Comparison of ENCODE assay signal across 16 mouse cellular contexts in the genomic region with DNA sequence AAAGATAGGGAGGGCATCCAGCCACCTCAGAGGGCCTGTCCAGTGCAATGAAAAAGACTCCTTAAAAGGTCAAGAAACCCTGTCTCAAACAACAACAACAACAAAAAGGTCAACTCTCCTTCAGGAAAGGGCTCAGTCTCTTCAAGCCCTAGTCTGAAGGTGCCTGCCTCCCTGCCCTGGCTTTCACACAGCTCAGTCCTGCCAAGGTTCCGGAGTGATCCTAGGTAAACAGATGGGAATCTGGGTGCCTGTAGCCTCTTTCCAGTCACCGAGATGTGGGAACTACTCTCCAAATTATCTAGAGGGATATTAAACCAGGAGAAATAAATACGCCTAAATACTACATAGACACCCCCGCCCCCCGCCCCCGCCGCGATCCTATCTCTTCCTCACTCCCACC. TPM values are rescaled to one million over a fixed set of nuclear protein-coding genes. Genes with fewer than 3 reads are reported as not detected.
DNase-seq lines count a peak whose midpoint lies in the region; ATAC-seq and TF ChIP-seq lines count a peak whose summit lies in the region.
"Had no signal": no experiment of that assay in that cellular context is flagged by ENCODE, and none has a peak within 500 bp of the region (broad histone marks: within the 10 kb centered on the region; RNA-seq: fewer than 3 reads in every experiment).

No protein-coding gene starts in this region.

- H3K27ac ChIP-seq in liver, adult 2 months (replicated peaks; ENCODE audit: insufficient read depth, low read depth, low read length) = peak overlapping the region; percentile 54
- peak overlapping the region; percentile 88 for H3K27ac ChIP-seq in intestine, embryonic 16.5 days (ENCODE audit: low read length)
- peak overlapping the region; percentile 51; the same call in 1 of the 2 replicates for H3K27ac ChIP-seq in liver, postnatal 0 days (ENCODE audit: low read depth)
- H3K27ac ChIP-seq in forebrain, postnatal 0 days (ENCODE audit: low read depth, low read length) = no peak overlapping the region
- H3K27ac ChIP-seq: hindbrain, embryonic 10.5 days; limb, embryonic 13.5 days; midbrain, embryonic 12.5 days had no signal

- no peaks in the 10 kb centered on the region for H3K36me3 ChIP-seq in liver, adult 2 months (ENCODE audit: control insufficient read depth, insufficient read depth, low read length)
- no peaks in the 10 kb centered on the region for H3K36me3 ChIP-seq in intestine, embryonic 16.5 days (ENCODE audit: control insufficient read depth, insufficient read depth, low read length)
- no peaks in the 10 kb centered on the region for H3K36me3 ChIP-seq in liver, postnatal 0 days (replicated peaks; ENCODE audit: insufficient read depth, low read length)
- H3K36me3 ChIP-seq in forebrain, postnatal 0 days (ENCODE audit: insufficient read depth) = no peaks in the 10 kb centered on the region
- H3K36me3 ChIP-seq: hindbrain, embryonic 10.5 days; limb, embryonic 13.5 days; midbrain, embryonic 12.5 days had no signal

- no peak for ATAC-seq in intestine, embryonic 16.5 days
- no peak for ATAC-seq in liver, postnatal 0 days
- ATAC-seq in forebrain, postnatal 0 days = no peak

- DNase-seq in cerebellum, postnatal 14 days = peak; percentile 48 to 54
- DNase-seq in cerebellum, postnatal 36 days = no peak
- DNase-seq in liver, adult 2 months (ENCODE audit: extremely low read depth, low read depth, low spot score) = peak; percentile 86
- DNase-seq in liver = no peak
- no peak for DNase-seq in liver, postnatal 0 days
- no peak for DNase-seq in forebrain, postnatal 0 days
- DNase-seq in layer of hippocampus, postnatal 10 days (ENCODE audit: low spot score in 2 of 2) = no peak
- DNase-seq: cerebellum, adult 11 months; kidney, adult 18-20 months; kidney, postnatal 4 days; layer of hippocampus, postnatal 36 days; right cerebral cortex, postnatal 4 days had no signal

- H3K9me3 ChIP-seq in intestine, embryonic 16.5 days (ENCODE audit: control insufficient read depth, low read length) = no peaks in the 10 kb centered on the region
- no peaks in the 10 kb centered on the region for H3K9me3 ChIP-seq in liver, postnatal 0 days (ENCODE audit: low read length)
- H3K9me3 ChIP-seq in forebrain, postnatal 0 days (ENCODE audit: low read length) = no peaks in the 10 kb centered on the region
- H3K9me3 ChIP-seq: hindbrain, embryonic 10.5 days; limb, embryonic 13.5 days; midbrain, embryonic 12.5 days had no signal

- H3K4me2 ChIP-seq in intestine, embryonic 16.5 days (ENCODE audit: low read depth, low read length) = peak overlapping the region; percentile 53
- H3K4me2 ChIP-seq in liver, postnatal 0 days (ENCODE audit: low read depth, low read length) = peak overlapping the region; percentile 66
- no peak overlapping the region for H3K4me2 ChIP-seq in forebrain, postnatal 0 days (ENCODE audit: low read depth)

- TF ChIP-seq CTCF in liver, adult 2 months (IDR thresholded peaks at IDR 0.05; ENCODE audit: low read depth, low read length) = no peak
- no peak for TF ChIP-seq CTCF in liver, postnatal 0 days (IDR thresholded peaks at IDR 0.05; ENCODE audit: low read depth)
- no peak for TF ChIP-seq CTCF in forebrain, postnatal 0 days (IDR thresholded peaks at IDR 0.05; ENCODE audit: low read depth)

- no peaks in the 10 kb centered on the region for H3K27me3 ChIP-seq in liver, adult 2 months (ENCODE audit: control insufficient read depth, insufficient read depth, low read length)
- 0 out of 2 replicates have a peak, but pooled peaks cover 5% of the 10 kb centered on the region for H3K27me3 ChIP-seq in intestine, embryonic 16.5 days (replicated peaks; ENCODE audit: control insufficient read depth, insufficient read depth, low read length)
- H3K27me3 ChIP-seq in liver, postnatal 0 days (ENCODE audit: insufficient read depth, low read length) = peaks cover 12% of the 10 kb centered on the region
- peaks cover 38% of the 10 kb centered on the region for H3K27me3 ChIP-seq in forebrain, postnatal 0 days (ENCODE audit: insufficient read depth, low read length)

- 8% methylated on average over 8 of the region's 8 CpGs for WGBS in liver, adult 2 months
- WGBS in intestine, embryonic 16.5 days = 17% methylated on average over 8 of the region's 8 CpGs
- 10% methylated on average over 8 of the region's 8 CpGs for WGBS in liver, postnatal 0 days (ENCODE audit: insufficient replicate concordance)
- WGBS in forebrain, postnatal 0 days = 21% methylated on average over 8 of the region's 8 CpGs

- H3K4me3 ChIP-seq in liver, adult 2 months (ENCODE audit: insufficient read depth, low read depth, low read length) = peak overlapping the region; percentile 43; the same call in 1 of the 2 replicates
- peak overlapping the region; percentile 43 for H3K4me3 ChIP-seq in intestine, embryonic 16.5 days (ENCODE audit: low read length)
- H3K4me3 ChIP-seq in liver, postnatal 0 days (ENCODE audit: low read depth, low read length) = no peak overlapping the region
- no peak overlapping the region for H3K4me3 ChIP-seq in forebrain, postnatal 0 days (ENCODE audit: low read depth, low read length)
- H3K4me3 ChIP-seq: limb, embryonic 13.5 days had no signal

- no peak for TF ChIP-seq EP300 in liver, postnatal 0 days (IDR thresholded peaks at IDR 0.05; ENCODE audit: low read depth)

- TF ChIP-seq POLR2A in liver, adult 2 months (IDR thresholded peaks at IDR 0.05; ENCODE audit: extremely low read depth, insufficient read depth, low read length) = no peak

- peaks cover 24% of the 10 kb centered on the region for H3K4me1 ChIP-seq in liver, adult 2 months (ENCODE audit: control insufficient read depth, insufficient read depth, low read length)
- 0 out of 2 replicates have a peak, but pooled peaks cover under 1% of the 10 kb centered on the region for H3K4me1 ChIP-seq in intestine, embryonic 16.5 days (ENCODE audit: control insufficient read depth, insufficient read depth, low read length)
- H3K4me1 ChIP-seq in liver, postnatal 0 days (ENCODE audit: insufficient read depth) = peaks cover 1% of the 10 kb centered on the region; the same call in 1 of the 2 replicates
- no peaks in the 10 kb centered on the region for H3K4me1 ChIP-seq in forebrain, postnatal 0 days (ENCODE audit: insufficient read depth)

- peaks cover 7% of the 10 kb centered on the region for H3K79me2 ChIP-seq in liver, adult 2 months (ENCODE audit: control insufficient read depth, insufficient read depth, low read length)

- H3K9ac ChIP-seq in liver, adult 2 months (ENCODE audit: low read depth, low read length) = peak overlapping the region; percentile 4; the same call in 1 of the 2 replicates
- H3K9ac ChIP-seq in intestine, embryonic 16.5 days (ENCODE audit: low read depth, low read length) = peak overlapping the region; percentile 56
- peak overlapping the region; percentile 51 for H3K9ac ChIP-seq in liver, postnatal 0 days (replicated peaks)
- no peak overlapping the region for H3K9ac ChIP-seq in forebrain, postnatal 0 days
- H3K9ac ChIP-seq: limb, embryonic 13.5 days had no signal

RNA-seq across cellular contexts. Expression of gene Nr5a2, which starts 2.6 kb away (rescaled TPM):
- total RNA-seq in liver, adult 2 months (2014; rRNA removed) = 37.7 and 41.5 TPM in 2 replicates
- polyA plus RNA-seq in liver, adult 2 months (2012; rRNA removed) = 21.4 and 24.0 TPM in 2 replicates
- 8.4 and 9.0 TPM in 2 replicates for polyA plus RNA-seq in intestine, embryonic 16.5 days (2015; fragmentation: Nextera tagmentation; extraction: Ambion mirVana)
- polyA plus RNA-seq in liver, postnatal 0 days (2015; fragmentation: Nextera tagmentation; extraction: Ambion mirVana) = 3.1 and 3.2 TPM in 2 replicates
- total RNA-seq in forebrain, postnatal 0 days (2014; rRNA removed) = 0.54 and 0.57 TPM in 2 replicates
- 0.13 TPM in 2 replicates for polyA plus RNA-seq in forebrain, postnatal 0 days (2015; fragmentation: Nextera tagmentation; extraction: Ambion mirVana)
- total RNA-seq in layer of hippocampus, postnatal 10 days (2021) = not detected
- total RNA-seq: layer of hippocampus, postnatal 36 days had no signal

Comparison
In these comparisons a context has a peak if more than half of its experiments do, and no peak if none do; other contexts are left out.
1. DNase-seq: peak in cerebellum, postnatal 14 days (2 of 2) and liver, adult 2 months (single experiment); none in cerebellum, postnatal 36 days (0 of 2), liver (single experiment), liver, postnatal 0 days (single experiment), forebrain, postnatal 0 days (single experiment) and layer of hippocampus, postnatal 10 days (0 of 2).
2. H3K4me3 ChIP-seq: peak in liver, adult 2 months (single experiment) and intestine, embryonic 16.5 days (single experiment); none in liver, postnatal 0 days (single experiment) and forebrain, postnatal 0 days (single experiment).